Mouse (Mus musculus) activated CD4-positive, CD25-positive, alpha-beta regulatory T cell (primary cell): ENCODE measurements around the gene Tnp1. TPM values are rescaled to one million over a fixed set of nuclear protein-coding genes. Genes with fewer than 3 reads are reported as not detected.

Experiments
- polyA plus RNA-seq, 2 experiments: library from polyadenylated mRNA; unstranded; fragments of 100-300 nt; shearing (Covaris generic); gene quantifications; one replicate each; pipeline ENCODE4 v1.2.1; 2017

Tnp1 gene
- not detected for polyA plus RNA-seq

GRCm38 (mm10) chr1:73015731-73016130 is at the start of gene Tnp1:
TSS of gene Tnp1 (minus strand) at chr1:73015909.

Other genes with a start within 250 kb of the Tnp1 start
- not detected for gene Igfbp2, start 191.4 kb downstream of the Tnp1 start, polyA plus RNA-seq
- gene Igfbp5, start 141.0 kb downstream of the Tnp1 start, polyA plus RNA-seq = under 1 TPM in 1 of 2 experiments, not detected in 1; 0.05 TPM